In genomic region chr6:28621961-28622360, GRCm38 (mm10) we compare ENCODE assay signal across 13 mouse cellular contexts.
DNase-seq lines count a peak whose midpoint lies in the region; ATAC-seq and TF ChIP-seq lines count a peak whose summit lies in the region.
"Had no signal": no experiment of that assay in that cellular context is flagged by ENCODE, and none has a peak within 500 bp of the region (broad histone marks: within the 10 kb centered on the region; RNA-seq: fewer than 3 reads in every experiment).

No protein-coding gene starts in this region.

- H3K27me3 ChIP-seq in heart, postnatal 0 days (ENCODE audit: control insufficient read depth, insufficient read depth, low read length) = no peaks in the 10 kb centered on the region
- H3K27me3 ChIP-seq in testis, adult 2 months (ENCODE audit: control insufficient read depth, insufficient read depth, low read length) = no peaks in the 10 kb centered on the region
- no peaks in the 10 kb centered on the region for H3K27me3 ChIP-seq in liver, embryonic 15.5 days
- no peaks in the 10 kb centered on the region for H3K27me3 ChIP-seq in forebrain, embryonic 12.5 days
- H3K27me3 ChIP-seq: forebrain, embryonic 15.5 days; limb, embryonic 12.5 days had no signal

- no peak for ATAC-seq in heart, postnatal 0 days (ENCODE audit: insufficient read depth, low read depth)
- peak; percentile 85 for ATAC-seq in liver, embryonic 15.5 days (ENCODE audit: insufficient read depth)
- no peak for ATAC-seq in forebrain, embryonic 12.5 days (ENCODE audit: low FRiP score)
- ATAC-seq: forebrain, embryonic 15.5 days had no signal

- H3K4me3 ChIP-seq in heart, postnatal 0 days (ENCODE audit: low read depth, low read length) = no peak overlapping the region
- H3K4me3 ChIP-seq in testis, adult 2 months (ENCODE audit: control insufficient read depth, low read depth, low read length) = no peak overlapping the region
- H3K4me3 ChIP-seq in liver, embryonic 15.5 days (replicated peaks) = no peak overlapping the region
- H3K4me3 ChIP-seq in forebrain, embryonic 12.5 days (replicated peaks) = no peak overlapping the region
- H3K4me3 ChIP-seq: forebrain, embryonic 15.5 days; hindbrain, embryonic 10.5 days; limb, embryonic 12.5 days; midbrain, embryonic 10.5 days had no signal

- no peak for TF ChIP-seq EP300 in heart, postnatal 0 days (IDR thresholded peaks at IDR 0.05; ENCODE audit: low read depth)

- H3K9me3 ChIP-seq in heart, postnatal 0 days (replicated peaks; ENCODE audit: control insufficient read depth, low read length) = no peaks in the 10 kb centered on the region
- no peaks in the 10 kb centered on the region for H3K9me3 ChIP-seq in liver, embryonic 15.5 days (replicated peaks)
- H3K9me3 ChIP-seq in forebrain, embryonic 12.5 days = no peaks in the 10 kb centered on the region
- H3K9me3 ChIP-seq: forebrain, embryonic 15.5 days; hindbrain, embryonic 10.5 days; limb, embryonic 12.5 days; midbrain, embryonic 10.5 days had no signal

- H3K9ac ChIP-seq in heart, postnatal 0 days (replicated peaks; ENCODE audit: low read depth, low read length) = no peak overlapping the region
- no peak overlapping the region for H3K9ac ChIP-seq in liver, embryonic 15.5 days
- H3K9ac ChIP-seq in forebrain, embryonic 12.5 days = no peak overlapping the region
- H3K9ac ChIP-seq: forebrain, embryonic 15.5 days; limb, embryonic 12.5 days had no signal

- H3K4me2 ChIP-seq in heart, postnatal 0 days (ENCODE audit: low read depth, low read length) = no peak overlapping the region
- H3K4me2 ChIP-seq in liver, embryonic 15.5 days = peak overlapping the region; percentile 18
- no peak overlapping the region for H3K4me2 ChIP-seq in forebrain, embryonic 12.5 days
- H3K4me2 ChIP-seq: forebrain, embryonic 15.5 days; limb, embryonic 12.5 days had no signal

- H3K4me1 ChIP-seq in heart, postnatal 0 days (ENCODE audit: control insufficient read depth, insufficient read depth) = peaks cover 41% of the 10 kb centered on the region
- H3K4me1 ChIP-seq in testis, adult 2 months (ENCODE audit: control insufficient read depth, insufficient read depth, low read length) = no peaks in the 10 kb centered on the region; the same call in none of the 2 replicates
- H3K4me1 ChIP-seq in liver, embryonic 15.5 days (replicated peaks) = peaks cover 63% of the 10 kb centered on the region
- peaks cover 27% of the 10 kb centered on the region for H3K4me1 ChIP-seq in forebrain, embryonic 12.5 days

- 0 out of 2 replicates have a peak overlapping the region, but pooled peaks have one; percentile 23 for H3K27ac ChIP-seq in heart, postnatal 0 days (ENCODE audit: low read depth)
- H3K27ac ChIP-seq in testis, adult 2 months (ENCODE audit: control insufficient read depth, insufficient read depth, low read depth, low read length) = peak overlapping the region; percentile 21; the same call in 1 of the 2 replicates
- H3K27ac ChIP-seq in liver, embryonic 15.5 days (replicated peaks) = peak overlapping the region; percentile 60
- no peak overlapping the region for H3K27ac ChIP-seq in forebrain, embryonic 12.5 days
- H3K27ac ChIP-seq: forebrain, embryonic 15.5 days; hindbrain, embryonic 10.5 days; limb, embryonic 12.5 days had no signal

- TF ChIP-seq POLR2A in testis, adult 2 months (IDR thresholded peaks at IDR 0.05; ENCODE audit: control insufficient read depth, low read depth, low read length) = no peak

- DNase-seq in heart, postnatal 0 days (ENCODE audit: low spot score) = no peak
- no peak for DNase-seq in heart, adult 8-10 months (ENCODE audit: low spot score)
- no peak for DNase-seq in testis, postnatal 14 days (ENCODE audit: low spot score)
- no peak for DNase-seq in urinary bladder, postnatal 10 days (ENCODE audit: low spot score)
- DNase-seq: cerebellum, adult 11-12 months; gastrocnemius, postnatal 10 days had no signal

- WGBS in heart, postnatal 0 days = 70% methylated on average over 5 of the region's 5 CpGs
- WGBS in liver, embryonic 15.5 days (ENCODE audit: insufficient replicate concordance) = 35% methylated on average over 5 of the region's 5 CpGs
- WGBS in forebrain, embryonic 12.5 days = 89% methylated on average over 5 of the region's 5 CpGs

- no peak for TF ChIP-seq CTCF in heart, postnatal 0 days (IDR thresholded peaks at IDR 0.05; ENCODE audit: low read depth)
- no peak for TF ChIP-seq CTCF in testis, adult 2 months (IDR thresholded peaks at IDR 0.05; ENCODE audit: control insufficient read depth, insufficient read depth, insufficient replicate concordance, low read depth, low read length)

- H3K36me3 ChIP-seq in heart, postnatal 0 days (replicated peaks; ENCODE audit: control insufficient read depth, insufficient read depth, low read length) = peaks cover 7% of the 10 kb centered on the region
- no peaks in the 10 kb centered on the region for H3K36me3 ChIP-seq in testis, adult 2 months (ENCODE audit: control insufficient read depth, insufficient read depth, low read length)
- no peaks in the 10 kb centered on the region; the same call in 1 of the 2 replicates for H3K36me3 ChIP-seq in liver, embryonic 15.5 days (replicated peaks)
- H3K36me3 ChIP-seq in forebrain, embryonic 12.5 days (replicated peaks) = no peaks in the 10 kb centered on the region; the same call in 1 of the 2 replicates
- H3K36me3 ChIP-seq: forebrain, embryonic 15.5 days had no signal
